Mouse (Mus musculus) cortical plate, adult 2 months (tissue): ENCODE data around the gene Tmem198. TPM values are rescaled to one million over a fixed set of nuclear protein-coding genes. Genes with fewer than 3 reads are reported as not detected.
A peak's percentile ranks its signal among the peaks of the same experiment; 100 is the strongest.

ENCODE experiments used
- H3K27ac ChIP-seq: fragments of 200-500 bp; 2 replicates; pipeline ENCODE4 v1.5.1; 2012; ENCODE audit warnings: low read length, control low read depth, inconsistent platforms; ENCODE audit not compliant: insufficient read depth
- H3K4me1 ChIP-seq: fragments of 200-500 bp; 2 replicates; pipeline ENCODE4 v1.6.1; 2011; ENCODE audit warnings: low read length; ENCODE audit not compliant: control insufficient read depth, insufficient read depth
- H3K4me3 ChIP-seq: fragments of 200-500 bp; 2 replicates; pipeline ENCODE4 v1.5.1; 2011; ENCODE audit warnings: mild to moderate bottlenecking, low read length, control low read depth; ENCODE audit not compliant: insufficient read depth
- CTCF ChIP-seq: fragments of 200-500 bp; IDR thresholded peaks from 2 replicates; pipeline ENCODE4 v1.5.1; 2011; ENCODE audit warnings: mild to moderate bottlenecking, control low read depth, low read length; ENCODE audit not compliant: insufficient read depth; ENCODE audit errors: extremely low read depth
- POLR2A ChIP-seq: fragments of 200-500 bp; IDR thresholded peaks from 2 replicates; pipeline ENCODE4 v1.6.1; 2011; ENCODE audit warnings: mild to moderate bottlenecking, low read length, control low read depth; ENCODE audit not compliant: insufficient read depth; ENCODE audit errors: extremely low read depth
- polyA plus RNA-seq: library from polyadenylated mRNA; depleted of rRNA; stranded (reverse); fragments of >200 nt; gene quantifications from 2 replicates; pipeline ENCODE4 v1.2.3, GENCODE M21; 2012

The Tmem198 gene
- polyA plus RNA-seq, 1 experiment, result 108 TPM

DNA sequence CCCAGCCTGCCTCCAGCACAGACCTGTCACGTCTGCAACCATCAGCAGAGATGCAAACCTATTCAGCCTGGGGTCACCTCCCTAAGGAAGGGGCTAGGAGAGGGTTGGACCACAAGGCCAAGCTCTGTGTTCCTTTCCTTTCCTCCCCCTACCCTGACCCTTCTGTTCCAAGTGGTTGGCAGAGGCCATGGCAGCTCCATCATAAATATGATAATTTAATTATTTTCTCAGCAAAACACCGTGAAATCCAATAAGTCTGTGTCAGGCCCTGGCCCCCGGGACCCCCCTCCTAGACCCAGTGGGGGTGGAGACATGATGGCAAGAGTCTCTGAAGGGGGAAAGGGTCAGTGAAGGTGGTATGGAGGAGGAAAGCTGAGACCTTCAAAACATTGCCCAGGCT, 35.1 kb upstream of the Tmem198 start:
- Histone ChIP-seq H3K4me1 (0 out of 2 replicates have a peak, but pooled peaks cover 2% of the 10 kb centered on the region), H3K27ac (no peak overlapping the region), H3K4me3 (no peak overlapping the region)
- no peak for TF ChIP-seq POLR2A
- no peak for TF ChIP-seq CTCF

DNA sequence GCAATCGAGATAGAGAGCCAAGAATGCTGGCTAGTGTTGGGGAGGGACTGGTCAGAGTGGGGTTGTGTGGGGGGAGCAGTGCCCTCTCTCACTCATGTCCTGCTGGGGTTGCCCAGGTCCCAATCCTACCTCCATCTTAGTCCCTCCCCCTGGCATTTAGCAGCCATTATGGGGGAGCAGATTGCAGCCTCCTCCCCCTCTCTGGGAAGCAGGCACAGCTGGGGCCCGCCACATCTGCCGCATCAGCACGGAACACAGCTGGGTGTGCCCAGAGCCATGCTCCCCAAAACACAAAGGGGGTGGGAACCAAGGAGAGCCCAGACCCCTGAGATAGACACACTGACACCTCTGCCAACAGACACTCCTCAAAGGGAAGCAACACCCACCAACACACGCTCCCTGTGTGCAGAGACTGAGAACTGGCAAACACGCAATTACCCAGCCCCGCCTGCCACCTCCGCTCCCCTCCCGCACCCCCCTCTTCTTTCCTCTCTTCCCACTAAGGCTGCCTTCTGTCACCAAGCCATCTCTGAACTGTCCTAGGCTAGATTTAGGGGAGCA, 34.1 kb upstream of the Tmem198 start:
- Histone ChIP-seq H3K27ac (no peak overlapping the region), H3K4me3 (no peak overlapping the region), H3K4me1 (0 out of 2 replicates have a peak, but pooled peaks cover 2% of the 10 kb centered on the region)
- TF ChIP-seq POLR2A (no peak), CTCF (no peak)

GRCm38 (mm10) chr1:75445751-75446611, 33.4 kb upstream of the Tmem198 start:
- TF ChIP-seq CTCF (peak; percentile 79), POLR2A (no peak)

GRCm38 (mm10) chr1:75446656-75447055, 32.7 kb upstream of the Tmem198 start:
- Histone ChIP-seq H3K4me1 (0 out of 2 replicates have a peak, but pooled peaks cover 2% of the 10 kb centered on the region), H3K27ac (no peak overlapping the region), H3K4me3 (no peak overlapping the region)
- no peak for TF ChIP-seq CTCF
- no peak for TF ChIP-seq POLR2A

More at GRCm38 (mm10) chr1:75445751-75446611, 33.4 kb upstream of the Tmem198 start:
- Histone ChIP-seq H3K27ac (no peak overlapping the region), H3K4me1 (0 out of 2 replicates have a peak, but pooled peaks cover 2% of the 10 kb centered on the region), H3K4me3 (no peak overlapping the region)

- TF ChIP-seq POLR2A (no peak), CTCF (no peak)
- Histone ChIP-seq H3K4me1 (0 out of 2 replicates have a peak, but pooled peaks cover 2% of the 10 kb centered on the region), H3K4me3 (no peak overlapping the region), H3K27ac (no peak overlapping the region)
These were observed 31.9 kb upstream of the Tmem198 start for GRCm38 (mm10) chr1:75447265-75448051.

DNA sequence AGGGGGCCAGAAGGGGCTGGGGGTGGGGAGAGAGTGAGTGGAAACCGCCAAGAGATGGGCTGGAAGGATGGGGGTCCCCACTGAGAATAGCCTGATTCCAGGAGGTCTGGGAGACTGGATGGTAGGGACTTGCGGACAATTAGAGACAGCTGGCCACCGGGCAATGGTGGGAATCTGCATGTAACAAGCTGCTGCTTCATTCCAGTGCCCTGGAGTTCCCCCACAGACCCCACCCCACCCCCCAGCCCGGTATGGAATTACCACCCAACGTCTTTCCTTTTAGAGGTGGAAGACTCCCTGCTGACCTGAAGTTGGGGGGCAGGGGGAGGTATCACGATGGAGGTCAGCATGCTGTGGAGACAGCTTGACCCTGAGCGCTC, 31.3 kb upstream of the Tmem198 start:
- H3K4me3 ChIP-seq, result no peak overlapping the region

GRCm38 (mm10) chr1:75448937-75449336, 30.4 kb upstream of the Tmem198 start:
- Histone ChIP-seq H3K27ac (no peak overlapping the region), H3K4me3 (no peak overlapping the region), H3K4me1 (0 out of 2 replicates have a peak, but pooled peaks cover 2% of the 10 kb centered on the region)
- TF ChIP-seq CTCF, result no peak
- no peak for TF ChIP-seq POLR2A

More for the DNA sequence above, 31.3 kb upstream of the Tmem198 start:
- no peak overlapping the region for H3K27ac ChIP-seq
- no peak for TF ChIP-seq POLR2A
- TF ChIP-seq CTCF, result no peak
- H3K4me1 ChIP-seq, result 0 out of 2 replicates have a peak, but pooled peaks cover 2% of the 10 kb centered on the region

DNA sequence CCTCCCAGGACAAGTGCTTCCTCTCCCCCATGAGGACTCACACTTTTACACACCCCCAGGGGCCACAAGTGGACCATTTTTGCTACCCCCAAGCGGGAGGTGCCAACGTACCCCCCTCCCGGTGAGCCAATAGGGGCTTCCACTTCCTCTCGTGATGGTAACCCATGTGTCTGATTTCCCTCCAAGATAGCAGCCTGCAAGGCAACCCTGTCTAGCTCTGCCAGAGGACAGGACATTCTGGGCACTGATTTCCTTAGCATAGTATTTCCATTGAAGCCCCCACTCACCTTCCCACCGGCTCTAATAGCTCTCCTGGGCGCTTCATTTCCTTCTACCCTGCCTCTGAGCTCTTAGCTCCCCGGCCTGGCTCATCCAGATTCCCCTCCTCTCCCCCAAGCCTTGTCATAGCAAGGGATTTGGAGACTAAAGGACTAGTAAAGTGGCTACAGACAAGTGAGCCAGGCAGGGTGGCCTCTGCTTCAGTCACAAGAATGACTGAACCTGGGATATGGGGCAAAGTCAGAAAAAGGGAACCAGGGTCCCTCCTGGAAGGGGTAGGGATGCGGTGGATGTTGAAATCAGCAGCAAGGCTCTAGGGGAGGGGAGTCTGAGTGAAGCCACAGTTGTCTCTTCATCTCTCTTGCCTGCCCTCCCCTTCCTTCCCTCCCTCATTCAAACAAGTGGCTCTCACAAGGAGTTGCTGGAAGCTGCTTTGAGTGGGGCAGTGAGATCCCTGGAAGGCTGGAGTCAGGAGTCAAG, 29.8 kb upstream of the Tmem198 start:
- no peak overlapping the region for H3K27ac ChIP-seq
- peak overlapping the region; percentile 22 for H3K4me3 ChIP-seq
- 0 out of 2 replicates have a peak, but pooled peaks cover under 1% of the 10 kb centered on the region for H3K4me1 ChIP-seq
- TF ChIP-seq POLR2A (no peak), CTCF (no peak)
